ENCODE assay signal across 22 mouse cellular contexts in the genomic region with DNA sequence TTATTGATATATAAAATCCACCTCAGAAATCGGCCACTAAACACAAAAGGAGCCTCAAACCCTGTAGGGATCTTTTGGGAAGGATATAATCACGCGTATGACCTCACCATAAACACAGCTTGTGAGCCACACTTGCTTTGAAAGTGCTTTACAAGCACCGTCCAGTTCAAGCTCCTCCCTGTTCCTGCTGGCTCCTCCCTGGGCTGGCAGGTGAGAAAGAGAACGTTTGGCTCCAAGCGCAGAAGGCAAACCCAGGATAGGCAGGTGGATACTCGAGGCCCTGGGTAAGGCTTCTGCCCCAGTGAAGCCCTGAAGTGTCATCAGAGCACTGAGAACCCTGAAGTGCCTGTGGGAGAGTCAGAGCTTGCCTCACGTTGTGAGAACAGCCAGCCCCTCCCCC.
"Had no signal": no experiment of that assay in that cellular context is flagged by ENCODE, and none has a peak within 500 bp of the region (broad histone marks: within the 10 kb centered on the region; RNA-seq: fewer than 3 reads in every experiment).

No protein-coding gene starts in this region.

- ATAC-seq: liver, postnatal 0 days; midbrain, embryonic 13.5 days; midbrain, embryonic 16.5 days had no signal

- DNase-seq: kidney, adult 11 months; kidney, adult 8-10 months; kidney, postnatal 14 days; kidney, postnatal 4 days; liver, postnatal 0 days; retina, postnatal 1 day; right cerebral cortex, postnatal 25 days; spleen, adult 18-20 months; thymus, adult 18-20 months; thymus, postnatal 36 days had no signal

- H3K36me3 ChIP-seq: kidney, embryonic 15.5 days; lung, embryonic 15.5 days; midbrain, embryonic 10.5 days; midbrain, embryonic 13.5 days; neural tube, embryonic 13.5 days; stomach, embryonic 15.5 days had no signal

- H3K27ac ChIP-seq: kidney, embryonic 15.5 days; liver, embryonic 14.5 days; lung, embryonic 15.5 days; macrophage; midbrain, embryonic 10.5 days; midbrain, embryonic 13.5 days; neural tube, embryonic 13.5 days; stomach, embryonic 15.5 days had no signal

- H3K27me3 ChIP-seq: lung, embryonic 15.5 days; midbrain, embryonic 13.5 days had no signal

- H3K9ac ChIP-seq: kidney, embryonic 15.5 days; liver, embryonic 14.5 days; liver, postnatal 0 days; lung, embryonic 15.5 days; midbrain, embryonic 13.5 days; neural tube, embryonic 13.5 days; stomach, embryonic 15.5 days had no signal

- H3K4me1 ChIP-seq: midbrain, embryonic 10.5 days; midbrain, embryonic 13.5 days; neural tube, embryonic 13.5 days; stomach, embryonic 15.5 days had no signal

- H3K9me3 ChIP-seq: kidney, embryonic 15.5 days; lung, embryonic 15.5 days; megakaryocyte, embryonic 14.5 days; midbrain, embryonic 13.5 days; neural tube, embryonic 13.5 days; stomach, embryonic 15.5 days had no signal

- H3K4me2 ChIP-seq: kidney, embryonic 15.5 days; liver, embryonic 11.5 days; lung, embryonic 15.5 days; midbrain, embryonic 13.5 days; neural tube, embryonic 13.5 days; stomach, embryonic 15.5 days had no signal

- H3K4me3 ChIP-seq: kidney, embryonic 15.5 days; lung, embryonic 15.5 days; megakaryocyte, embryonic 14.5 days; midbrain, embryonic 10.5 days; midbrain, embryonic 13.5 days; myocyte; neural tube, embryonic 13.5 days; stomach, embryonic 15.5 days had no signal
